Mouse (Mus musculus): ENCODE results near the gene Hmgcs1. TPM values are rescaled to one million over a fixed set of nuclear protein-coding genes. Genes with fewer than 3 reads are reported as not detected.

Hmgcs1 gene
- polyA plus RNA-seq, 1 experiment from 2014 or later: 450 TPM

- Histone ChIP-seq H3K4me2 (ENCODE audit: low read depth) (peak overlapping the region; percentile 97), H3K9ac (ENCODE audit: low read length) (no peak overlapping the region), H3K4me1 (ENCODE audit: control insufficient read depth, insufficient read depth, low read length) (peaks cover 9% of the 10 kb centered on the region; the same call in 1 of the 2 replicates), H3K27ac (ENCODE audit: low read depth, low read length) (no peak overlapping the region), H3K9me3 (ENCODE audit: control insufficient read depth, low read length) (no peaks in the 10 kb centered on the region), H3K36me3 (ENCODE audit: control insufficient read depth, insufficient read depth, low read length) (no peaks in the 10 kb centered on the region), H3K4me3 (ENCODE audit: low read depth, low read length) (no peak overlapping the region), H3K27me3 (ENCODE audit: control insufficient read depth, insufficient read depth, low read length) (no peaks in the 10 kb centered on the region)
- ATAC-seq (ENCODE audit: insufficient read depth, low FRiP score, low TSS enrichment) (no peak), DNase-seq (ENCODE audit: low spot score) (no peak)
- WGBS: 23% methylated on average over 3 of the region's 3 CpGs
Observed at GRCm38 (mm10) chr13:119754635-119755020, 64.4 kb downstream of the Hmgcs1 start.

- WGBS: 1% methylated on average over 16 of the region's 16 CpGs
- DNase-seq (ENCODE audit: low spot score) (peak; percentile 47), ATAC-seq (ENCODE audit: insufficient read depth, low FRiP score, low TSS enrichment) (peak; percentile 55)
- Histone ChIP-seq H3K4me1 (ENCODE audit: control insufficient read depth, insufficient read depth, low read length) (peaks cover 9% of the 10 kb centered on the region; the same call in 1 of the 2 replicates), H3K27ac (ENCODE audit: low read depth, low read length) (peak overlapping the region; percentile 34; the same call in 1 of the 2 replicates), H3K9ac (ENCODE audit: low read length) (peak overlapping the region; percentile 72), H3K27me3 (ENCODE audit: control insufficient read depth, insufficient read depth, low read length) (no peaks in the 10 kb centered on the region), H3K9me3 (ENCODE audit: control insufficient read depth, low read length) (no peaks in the 10 kb centered on the region), H3K4me3 (ENCODE audit: low read depth, low read length) (peak overlapping the region; percentile 55), H3K36me3 (ENCODE audit: control insufficient read depth, insufficient read depth, low read length) (no peaks in the 10 kb centered on the region), H3K4me2 (ENCODE audit: low read depth) (peak overlapping the region; percentile 97)
Observed at GRCm38 (mm10) chr13:119755141-119755547, 65.0 kb downstream of the Hmgcs1 start.

DNA sequence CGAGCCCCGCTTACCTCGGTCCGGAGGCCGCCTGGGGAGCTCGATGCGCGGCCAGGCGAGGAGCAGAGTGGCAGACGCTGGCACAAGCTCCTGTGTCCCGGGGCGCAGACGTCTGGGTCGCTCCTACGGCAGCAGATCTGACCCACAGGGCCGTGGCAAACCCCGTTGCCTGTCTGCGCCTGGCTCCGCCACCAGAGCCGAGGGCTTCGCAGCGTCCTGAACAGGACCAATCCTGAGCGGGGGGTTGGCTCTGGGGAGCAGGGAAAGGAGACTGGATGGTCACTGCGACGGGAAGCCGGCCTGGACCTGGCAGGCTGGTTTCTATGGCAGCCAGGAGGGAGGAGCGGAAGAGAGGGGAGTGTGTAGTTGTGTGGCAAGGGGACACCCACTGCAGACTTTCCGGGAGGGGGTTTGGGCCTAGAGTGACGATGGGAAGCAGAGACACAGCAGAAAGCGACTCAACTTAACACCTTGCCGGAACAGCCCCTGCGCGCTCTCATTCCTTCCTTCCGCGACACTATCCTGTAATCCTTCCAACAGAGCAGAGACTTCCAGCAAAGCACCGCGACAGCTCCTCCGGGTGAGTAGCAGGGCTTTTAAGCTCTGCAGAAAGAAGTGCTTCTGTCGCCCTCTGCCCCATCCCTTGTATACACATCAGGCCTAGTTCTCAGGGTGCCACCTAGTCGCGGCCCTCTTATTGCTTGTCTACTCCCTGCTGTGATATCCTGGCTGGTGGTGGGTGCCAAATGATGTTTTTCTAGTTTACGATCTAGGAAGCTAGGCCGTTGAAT lies 65.7 kb downstream of the Hmgcs1 start, which contains the start of gene Nim1k:
TSS of gene Nim1k (minus strand) at position 202 of the 791 bp plus-strand sequence.
- ATAC-seq (ENCODE audit: insufficient read depth, low FRiP score, low TSS enrichment) (peak; percentile 86), DNase-seq (ENCODE audit: low spot score) (peak; percentile 84)
- peak within 1 kb of the TSS; percentile 34; the same call in 1 of the 2 replicates for H3K27ac ChIP-seq (ENCODE audit: low read depth, low read length)
- peaks cover 9% of the 10 kb centered on the region; the same call in 1 of the 2 replicates for H3K4me1 ChIP-seq (ENCODE audit: control insufficient read depth, insufficient read depth, low read length)
- 1% methylated on average over 43 of the region's 43 CpGs for WGBS
- no peaks in the 10 kb centered on the region for H3K27me3 ChIP-seq (ENCODE audit: control insufficient read depth, insufficient read depth, low read length)
- H3K9ac ChIP-seq (ENCODE audit: low read length): peak within 1 kb of the TSS; percentile 72
- no peaks in the 10 kb centered on the region for H3K9me3 ChIP-seq (ENCODE audit: control insufficient read depth, low read length)
- peak within 1 kb of the TSS; percentile 97 for H3K4me2 ChIP-seq (ENCODE audit: low read depth)
- H3K36me3 ChIP-seq (ENCODE audit: control insufficient read depth, insufficient read depth, low read length): no peaks in the 10 kb centered on the region
- peak within 1 kb of the TSS; percentile 55 for H3K4me3 ChIP-seq (ENCODE audit: low read depth, low read length)

DNA sequence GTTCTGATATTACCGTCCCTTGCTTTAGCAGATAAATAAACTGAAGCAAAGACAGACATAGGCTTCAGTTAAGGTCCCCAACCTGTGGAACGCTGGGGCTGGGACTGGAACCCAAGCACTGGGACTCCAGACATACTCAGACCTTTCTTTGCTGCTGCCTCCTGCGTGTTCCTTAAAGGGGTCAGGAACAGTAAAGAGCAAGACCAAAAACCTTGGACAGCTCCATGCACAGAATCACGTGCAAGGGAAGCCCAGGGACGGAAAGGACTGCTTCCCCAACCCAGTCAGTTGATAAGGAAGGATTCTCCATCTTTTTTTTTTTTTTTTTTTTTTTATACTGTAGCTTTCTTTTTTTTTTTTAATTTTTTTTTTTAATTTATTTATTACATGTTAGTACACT lies 66.7 kb downstream of the Hmgcs1 start:
- Histone ChIP-seq H3K9ac (ENCODE audit: low read length) (no peak overlapping the region), H3K27ac (ENCODE audit: low read depth, low read length) (no peak overlapping the region), H3K4me3 (ENCODE audit: low read depth, low read length) (no peak overlapping the region), H3K4me1 (ENCODE audit: control insufficient read depth, insufficient read depth, low read length) (peaks cover 9% of the 10 kb centered on the region; the same call in 1 of the 2 replicates), H3K36me3 (ENCODE audit: control insufficient read depth, insufficient read depth, low read length) (no peaks in the 10 kb centered on the region), H3K4me2 (ENCODE audit: low read depth) (no peak overlapping the region), H3K27me3 (ENCODE audit: control insufficient read depth, insufficient read depth, low read length) (no peaks in the 10 kb centered on the region), H3K9me3 (ENCODE audit: control insufficient read depth, low read length) (no peaks in the 10 kb centered on the region)
- no peak for DNase-seq (ENCODE audit: low spot score)
- ATAC-seq (ENCODE audit: insufficient read depth, low FRiP score, low TSS enrichment): no peak
- WGBS: 29% methylated on average over 5 of the region's 5 CpGs

Other genes starting within 250 kb of the Hmgcs1 start
- gene 4833420G17Rik, start 227.6 kb upstream of the Hmgcs1 start, polyA plus RNA-seq (2014; fragmentation: Nextera tagmentation; extraction: Ambion mirVana): 75.0 and 81.3 TPM in 2 replicates
- gene Tmem267, start 202.3 kb upstream of the Hmgcs1 start, polyA plus RNA-seq (2014; fragmentation: Nextera tagmentation; extraction: Ambion mirVana): 1.5 and 2.3 TPM in 2 replicates
- 1.1 and 1.3 TPM in 2 replicates for gene 3110070M22Rik, start 202.0 kb upstream of the Hmgcs1 start, polyA plus RNA-seq (2014; fragmentation: Nextera tagmentation; extraction: Ambion mirVana)
- gene Ccl28, start 66.6 kb upstream of the Hmgcs1 start, polyA plus RNA-seq (2014; fragmentation: Nextera tagmentation; extraction: Ambion mirVana): not detected in 2 replicates
- 1.3 and 1.7 TPM in 2 replicates for gene Nim1k, start 65.5 kb downstream of the Hmgcs1 start, polyA plus RNA-seq (2014; fragmentation: Nextera tagmentation; extraction: Ambion mirVana)
- 40.6 and 42.4 TPM in 2 replicates for gene Zfp131, start 100.5 kb downstream of the Hmgcs1 start, polyA plus RNA-seq (2014; fragmentation: Nextera tagmentation; extraction: Ambion mirVana)
- not detected in 2 replicates for gene AF067063, start 139.8 kb downstream of the Hmgcs1 start, polyA plus RNA-seq (2014; fragmentation: Nextera tagmentation; extraction: Ambion mirVana)
- gene D13Ertd608e, start 145.6 kb downstream of the Hmgcs1 start, polyA plus RNA-seq (2014; fragmentation: Nextera tagmentation; extraction: Ambion mirVana): not detected in 2 replicates
- gene Tcstv1, start 204.4 kb downstream of the Hmgcs1 start, polyA plus RNA-seq (2014; fragmentation: Nextera tagmentation; extraction: Ambion mirVana): not detected in 2 replicates
- gene Gm21761, start 238.9 kb downstream of the Hmgcs1 start, polyA plus RNA-seq (2014; fragmentation: Nextera tagmentation; extraction: Ambion mirVana): not detected in 2 replicates